Mouse (Mus musculus) limb, embryonic 11.5 days (tissue): Measurements from ENCODE around the gene Fam214a. TPM values are rescaled to one million over a fixed set of nuclear protein-coding genes. Genes with fewer than 3 reads are reported as not detected.
A peak's percentile ranks its signal among the peaks of the same experiment; 100 is the strongest.

Experiments
- ATAC-seq: fragments of 200-750 bp; cut with Nextera tagmentation; 2 replicates; pipeline ENCODE4 v1.8.0; 2017; ENCODE audit warnings: low read depth; ENCODE audit not compliant: insufficient number of reproducible peaks, low FRiP score, low TSS enrichment
- DNase-seq: peaks from one replicate; pipeline ENCODE4 v3.0.0-alpha.2; 2015; ENCODE audit warnings: low spot score
- H3K27ac ChIP-seq: fragments of 300-500 bp; sonication (generic); replicated peaks from 2 replicates; pipeline ENCODE4 v1.5.1; 2014; ENCODE audit warnings: low read depth, mild to moderate bottlenecking, low read length
- H3K27me3 ChIP-seq: fragments of 300-500 bp; sonication (generic); 2 replicates; pipeline ENCODE4 v1.6.1; 2014; ENCODE audit warnings: mild to moderate bottlenecking, low read length, mixed read lengths; ENCODE audit not compliant: control insufficient read depth, insufficient read depth
- H3K36me3 ChIP-seq: fragments of 300-500 bp; sonication (generic); 2 replicates; pipeline ENCODE4 v1.6.1; 2014; ENCODE audit warnings: mild to moderate bottlenecking, low read length, moderate library complexity, mixed read lengths; ENCODE audit not compliant: control insufficient read depth, insufficient read depth
- H3K4me1 ChIP-seq: fragments of 300-500 bp; sonication (generic); 2 replicates; pipeline ENCODE4 v1.6.1; 2014; ENCODE audit warnings: low read length, mixed read lengths; ENCODE audit not compliant: control insufficient read depth, insufficient read depth
- H3K4me2 ChIP-seq: fragments of 300-500 bp; sonication (generic); 2 replicates; pipeline ENCODE4 v1.6.1; 2014; ENCODE audit warnings: low read depth, mild to moderate bottlenecking, moderate library complexity; ENCODE audit not compliant: severe bottlenecking
- H3K4me3 ChIP-seq: fragments of 300-500 bp; sonication (generic); 2 replicates; pipeline ENCODE4 v1.5.1; 2014; ENCODE audit warnings: low read depth, low read length
- H3K9ac ChIP-seq: fragments of 300-500 bp; sonication (generic); 2 replicates; pipeline ENCODE4 v1.6.1; 2014; ENCODE audit warnings: mild to moderate bottlenecking, low read length
- H3K9me3 ChIP-seq: fragments of 300-500 bp; sonication (generic); 2 replicates; pipeline ENCODE4 v1.6.1; 2016; ENCODE audit warnings: low read length; ENCODE audit not compliant: control insufficient read depth
- WGBS: fragments of 180-500 bp; shearing (Covaris S2); extraction: QIAGEN DNeasy Blood & Tissue Kit; methylation state at CpG from one replicate; pipeline ENCODE4 v1.1.7; 2014; 5-methylcytosine and 5-hydroxymethylcytosine counted together
- polyA plus RNA-seq: library from polyadenylated mRNA; unstranded; fragments of >200 nt; fragmentation: Nextera tagmentation; extraction: Ambion mirVana; gene quantifications from 2 replicates; pipeline ENCODE4 v1.2.1, GENCODE M21; 2014

Gene Fam214a
- 6.9 and 7.6 TPM in 2 replicates for polyA plus RNA-seq

DNA sequence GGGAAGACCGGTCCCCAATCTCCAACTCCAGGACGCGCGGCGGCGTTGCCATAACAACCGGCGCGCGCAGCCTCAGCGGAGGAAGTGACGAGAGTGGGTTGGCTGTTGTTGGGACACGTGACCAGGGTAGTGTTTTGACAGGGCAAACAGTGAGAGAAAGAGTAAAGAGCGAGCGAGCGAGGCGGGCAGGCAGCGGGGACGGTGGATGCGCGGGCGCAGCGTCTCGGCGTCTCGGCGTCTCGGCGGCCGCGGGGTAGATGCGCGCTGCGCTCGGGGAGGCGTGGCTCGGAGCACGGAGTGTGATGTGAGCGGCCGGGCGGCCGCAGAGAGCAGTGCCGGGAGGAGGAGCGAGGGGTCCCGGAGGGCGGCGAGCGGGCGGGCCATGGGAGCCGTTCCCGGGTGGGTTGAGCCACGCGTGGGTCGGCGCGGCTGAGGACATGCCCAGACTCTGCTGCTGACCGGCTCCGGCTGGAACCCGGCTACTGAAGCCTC, at the start of gene Fam214a:
Gene Fam214a (plus strand): TSS at position 129 of the 492 bp plus-strand sequence.
- peak within 1 kb of the TSS; percentile 85 for H3K4me2 ChIP-seq
- peak within 1 kb of the TSS; percentile 84 for H3K4me3 ChIP-seq
- DNase-seq (peak; percentile 95), ATAC-seq (peak; percentile 96)
- H3K4me1 ChIP-seq, result 0 out of 2 replicates have a peak, but pooled peaks cover 3% of the 10 kb centered on the region
- H3K9me3 ChIP-seq, result no peaks in the 10 kb centered on the region
- H3K36me3 ChIP-seq, result no peaks in the 10 kb centered on the region
- no peaks in the 10 kb centered on the region for H3K27me3 ChIP-seq
- WGBS, result 0% methylated on average over 36 of the region's 59 CpGs
- peak within 1 kb of the TSS; percentile 77 for H3K9ac ChIP-seq
- H3K27ac ChIP-seq, result peak within 1 kb of the TSS; percentile 69

DNA sequence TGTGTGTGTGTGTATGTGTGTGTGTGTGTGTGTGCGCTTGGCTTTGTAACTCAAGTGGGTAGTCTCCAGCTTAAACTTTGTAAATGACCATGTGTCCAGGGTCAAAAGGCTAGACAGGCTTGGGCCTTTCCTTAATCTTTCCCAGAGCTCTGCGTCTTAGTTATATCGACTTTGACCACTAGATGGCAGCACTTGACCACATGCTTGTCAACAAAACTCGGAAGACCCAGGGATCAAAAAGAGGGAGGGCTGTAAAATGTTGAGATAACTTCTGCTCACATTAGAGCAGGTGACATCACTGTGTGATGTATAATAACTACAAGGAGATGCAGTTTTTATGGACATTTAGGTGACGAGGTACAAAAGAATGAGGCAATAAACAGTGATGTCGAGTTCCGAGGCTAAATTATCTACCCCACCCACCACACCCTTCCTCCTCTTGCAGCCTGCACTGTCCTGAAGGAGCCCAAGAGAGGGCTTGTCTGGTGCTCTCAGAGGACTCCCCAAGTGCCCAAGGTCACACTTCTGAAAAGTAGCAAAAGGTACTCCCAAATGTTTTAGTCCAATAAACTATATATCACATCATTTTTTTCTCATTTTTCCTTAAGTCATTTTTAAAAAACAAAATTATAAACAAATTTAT, 47.7 kb upstream of the Fam214a start:
- DNase-seq (peak; percentile 81), ATAC-seq (peak; percentile 68; the same call in 1 of the 2 replicates)
- no peak overlapping the region for H3K4me2 ChIP-seq
- no peaks in the 10 kb centered on the region for H3K9me3 ChIP-seq
- H3K27ac ChIP-seq, result no peak overlapping the region
- H3K9ac ChIP-seq, result no peak overlapping the region
- no peak overlapping the region for H3K4me3 ChIP-seq
- WGBS, result 17% methylated on average over 7 of the region's 7 CpGs
- no peaks in the 10 kb centered on the region for H3K4me1 ChIP-seq
- H3K27me3 ChIP-seq, result no peaks in the 10 kb centered on the region
- no peaks in the 10 kb centered on the region for H3K36me3 ChIP-seq

GRCm38 (mm10) chr9:74906951-74907350, 45.7 kb upstream of the Fam214a start:
- H3K9me3 ChIP-seq, result no peaks in the 10 kb centered on the region
- 0 out of 2 replicates have a peak, but pooled peaks cover under 1% of the 10 kb centered on the region for H3K4me1 ChIP-seq
- no peaks in the 10 kb centered on the region for H3K27me3 ChIP-seq
- H3K9ac ChIP-seq, result no peak overlapping the region
- no peak for DNase-seq
- WGBS, result 52% methylated on average over 4 of the region's 4 CpGs
- ATAC-seq, result no peak
- H3K4me3 ChIP-seq, result no peak overlapping the region
- H3K27ac ChIP-seq, result no peak overlapping the region
- H3K4me2 ChIP-seq, result no peak overlapping the region
- no peaks in the 10 kb centered on the region for H3K36me3 ChIP-seq

DNA sequence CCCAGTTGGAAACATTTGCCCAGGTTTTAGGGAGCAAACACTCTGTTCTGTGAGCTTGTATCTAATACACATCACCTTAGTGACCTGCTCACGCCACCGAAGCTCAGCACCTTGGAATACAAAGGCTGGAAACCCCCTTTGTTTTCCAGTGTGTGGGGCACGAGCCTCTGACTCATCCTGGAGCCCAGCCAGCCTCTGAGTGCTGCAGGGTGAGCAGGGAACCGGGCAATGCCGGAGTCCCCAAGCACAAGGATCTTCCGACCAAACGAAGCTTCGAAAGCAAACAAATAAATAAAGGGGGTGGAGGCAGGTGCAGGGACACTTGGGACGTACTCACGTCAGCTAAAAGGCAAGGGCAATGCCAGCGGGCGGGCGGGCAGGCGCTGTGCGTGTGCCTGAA, 43.4 kb upstream of the Fam214a start:
- no peak overlapping the region for H3K27ac ChIP-seq
- no peak for DNase-seq

DNA sequence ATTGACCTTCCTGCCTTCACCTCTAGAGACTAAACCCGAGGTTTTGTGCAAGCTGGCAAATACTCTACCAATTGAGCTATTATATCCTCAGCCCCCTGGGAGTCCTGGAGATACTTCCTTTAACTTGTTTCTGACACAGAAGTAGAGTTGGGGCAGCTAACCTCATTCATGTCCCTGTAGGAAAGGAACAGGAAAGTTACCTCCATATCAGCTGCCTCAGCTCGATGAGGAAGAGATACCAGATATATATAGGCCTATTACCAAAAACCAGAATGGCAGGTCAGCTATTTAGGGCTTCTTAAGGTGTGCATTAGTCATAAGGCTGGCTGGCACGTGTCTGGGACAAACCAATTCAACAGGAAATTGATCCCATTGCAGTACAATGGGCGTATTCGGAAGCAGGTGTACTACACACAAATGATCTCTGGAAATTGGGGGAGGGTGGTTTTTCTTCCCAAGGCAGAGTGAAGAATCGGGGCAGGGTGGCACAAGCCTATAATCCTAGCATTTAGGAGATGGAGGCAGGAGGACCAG, 42.4 kb upstream of the Fam214a start:
- H3K4me3 ChIP-seq, result no peak overlapping the region
- H3K9ac ChIP-seq, result no peak overlapping the region
- H3K4me2 ChIP-seq, result no peak overlapping the region
- no peaks in the 10 kb centered on the region for H3K27me3 ChIP-seq
- DNase-seq (no peak), ATAC-seq (no peak)
- H3K36me3 ChIP-seq, result no peaks in the 10 kb centered on the region
- no peak overlapping the region for H3K27ac ChIP-seq
- 0 out of 2 replicates have a peak, but pooled peaks cover 4% of the 10 kb centered on the region for H3K4me1 ChIP-seq
- WGBS, result 88% methylated on average over 6 of the region's 6 CpGs
- H3K9me3 ChIP-seq, result no peaks in the 10 kb centered on the region

More for the DNA sequence above, 43.4 kb upstream of the Fam214a start:
- Histone ChIP-seq H3K4me1 (0 out of 2 replicates have a peak, but pooled peaks cover 4% of the 10 kb centered on the region), H3K4me2 (no peak overlapping the region), H3K27me3 (no peaks in the 10 kb centered on the region), H3K36me3 (no peaks in the 10 kb centered on the region), H3K4me3 (no peak overlapping the region), H3K9me3 (no peaks in the 10 kb centered on the region), H3K9ac (no peak overlapping the region)
- 81% methylated on average over 15 of the region's 15 CpGs for WGBS
- no peak for ATAC-seq

GRCm38 (mm10) chr9:74911430-74911829, 41.3 kb upstream of the Fam214a start:
- ATAC-seq (no peak), DNase-seq (no peak)
- 89% methylated on average over 4 of the region's 4 CpGs for WGBS
- Histone ChIP-seq H3K4me3 (no peak overlapping the region), H3K4me1 (0 out of 2 replicates have a peak, but pooled peaks cover 4% of the 10 kb centered on the region), H3K9ac (no peak overlapping the region), H3K9me3 (no peaks in the 10 kb centered on the region), H3K27me3 (no peaks in the 10 kb centered on the region), H3K27ac (0 out of 2 replicates have a peak overlapping the region, but pooled peaks have one; percentile 3), H3K4me2 (no peak overlapping the region), H3K36me3 (no peaks in the 10 kb centered on the region)

- H3K4me1 ChIP-seq, result 0 out of 2 replicates have a peak, but pooled peaks cover 4% of the 10 kb centered on the region
- H3K36me3 ChIP-seq, result no peaks in the 10 kb centered on the region
- no peaks in the 10 kb centered on the region for H3K27me3 ChIP-seq
- DNase-seq (peak; percentile 41), ATAC-seq (no peak)
- H3K27ac ChIP-seq, result 0 out of 2 replicates have a peak overlapping the region, but pooled peaks have one; percentile 3
- H3K9ac ChIP-seq, result no peak overlapping the region
- WGBS, result 32% methylated on average over 2 of the region's 2 CpGs
- H3K4me2 ChIP-seq, result no peak overlapping the region
- no peak overlapping the region for H3K4me3 ChIP-seq
- no peaks in the 10 kb centered on the region for H3K9me3 ChIP-seq
These were observed 40.8 kb upstream of the Fam214a start for GRCm38 (mm10) chr9:74911919-74912318.

GRCm38 (mm10) chr9:74912619-74913376, 39.9 kb upstream of the Fam214a start:
- peak; percentile 78; the same call in 1 of the 2 replicates for ATAC-seq

More at GRCm38 (mm10) chr9:74912619-74913376, 39.9 kb upstream of the Fam214a start:
- H3K27ac ChIP-seq, result no peak overlapping the region; the same call in 1 of the 2 replicates
- H3K9ac ChIP-seq, result no peak overlapping the region
- H3K36me3 ChIP-seq, result no peaks in the 10 kb centered on the region
- no peaks in the 10 kb centered on the region for H3K27me3 ChIP-seq
- H3K9me3 ChIP-seq, result no peaks in the 10 kb centered on the region
- DNase-seq, result peak; percentile 49
- no peak overlapping the region for H3K4me3 ChIP-seq
- WGBS, result 42% methylated on average over 19 of the region's 19 CpGs
- H3K4me2 ChIP-seq, result no peak overlapping the region
- H3K4me1 ChIP-seq, result 0 out of 2 replicates have a peak, but pooled peaks cover 4% of the 10 kb centered on the region
